Mouse (Mus musculus) gastrocnemius, adult 8-10 months (tissue): ENCODE data around the gene Jup. TPM values are rescaled to one million over a fixed set of nuclear protein-coding genes. Genes with fewer than 3 reads are reported as not detected.

Experiments
- DNase-seq, 2 experiments: peaks; one replicate each; pipeline ENCODE4 v3.0.0; 2022; ENCODE audit warnings: low spot score in 2 of 2
- total RNA-seq, 4 experiments: library from RNA; stranded (reverse); gene quantifications; 2 replicates each; pipeline ENCODE4 v1.2.4; 2022

Jup gene
- 10 to 100 TPM; 52.8 to 86.6 (median 56.6) TPM for total RNA-seq

- peak; percentile 99 to 100 for DNase-seq
Observed at GRCm38 (mm10) chr11:100397600-100398389, at the start of gene Jup. Jup (minus strand) TSS chr11:100397763.

GRCm38 (mm10) chr11:100442625-100443024 lies 45.1 kb upstream of the Jup start:
- no peak for DNase-seq

DNA sequence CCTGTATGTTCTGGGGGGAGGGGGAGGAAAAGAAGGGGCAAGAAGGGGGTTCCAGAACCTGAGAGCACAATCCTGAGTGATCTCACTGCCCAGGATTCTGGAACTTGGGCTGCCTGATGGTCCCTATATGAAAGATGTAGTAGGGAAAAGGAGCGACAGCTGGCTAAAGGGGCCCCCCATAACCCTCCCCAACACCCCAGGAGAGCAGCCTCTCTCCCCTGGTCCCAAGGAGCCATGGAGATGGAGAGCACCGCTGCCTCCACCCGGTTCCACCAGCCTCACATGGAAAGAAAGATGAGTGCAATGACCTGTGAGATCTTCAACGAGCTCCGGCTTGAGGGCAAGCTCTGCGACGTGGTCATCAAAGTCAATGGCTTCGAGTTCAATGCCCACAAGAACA lies 44.2 kb upstream of the Jup start, which contains the start of the genes Nt5c3b and Klhl10:
Gene Nt5c3b (minus strand): TSS at position 12 of the 400 bp plus-strand sequence.
Gene Klhl10 (plus strand): TSS at position 121 of the 400 bp plus-strand sequence.
- DNase-seq: no peak

DNA sequence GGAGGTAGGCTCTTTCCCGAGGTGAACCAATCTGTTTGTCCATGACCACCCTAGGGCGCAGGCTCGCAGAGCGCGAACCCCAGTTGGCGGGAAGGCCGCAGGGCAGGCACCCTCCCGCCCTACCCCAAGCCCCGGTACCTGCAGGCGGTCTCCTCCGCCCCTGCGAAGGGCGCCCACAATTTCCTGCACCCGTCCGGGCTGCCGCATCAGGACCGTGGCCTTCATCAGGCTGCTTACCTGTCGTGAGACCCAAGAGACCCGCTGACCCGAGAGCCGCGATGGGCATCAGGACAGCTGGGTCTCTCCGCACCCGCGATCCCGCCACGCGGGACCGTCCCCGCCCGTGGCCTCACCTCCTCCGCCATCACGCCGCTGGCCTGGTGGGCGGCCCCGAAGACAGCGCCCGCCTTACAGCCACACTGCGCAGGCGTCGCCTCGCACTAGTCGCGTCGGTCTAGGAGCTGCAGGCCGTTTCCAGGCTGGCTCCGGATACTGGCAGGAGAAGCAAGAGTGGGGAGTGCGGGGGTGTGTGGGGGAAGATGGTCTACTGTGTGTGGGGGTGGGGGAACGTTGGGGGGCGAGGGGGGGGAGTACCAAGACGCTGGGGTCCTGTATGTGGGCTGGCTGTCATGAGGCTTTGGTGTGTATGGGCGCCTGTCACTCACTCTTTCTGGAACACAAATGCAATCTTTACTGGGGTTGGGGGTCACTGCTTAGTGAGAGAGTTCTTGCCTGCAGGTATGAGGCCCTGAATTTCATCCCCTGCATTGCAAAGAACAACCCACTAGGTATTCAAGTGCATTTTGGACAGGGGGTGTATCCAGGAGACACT lies 43.3 kb upstream of the Jup start:
- peak; percentile 72 to 77 for DNase-seq

DNA sequence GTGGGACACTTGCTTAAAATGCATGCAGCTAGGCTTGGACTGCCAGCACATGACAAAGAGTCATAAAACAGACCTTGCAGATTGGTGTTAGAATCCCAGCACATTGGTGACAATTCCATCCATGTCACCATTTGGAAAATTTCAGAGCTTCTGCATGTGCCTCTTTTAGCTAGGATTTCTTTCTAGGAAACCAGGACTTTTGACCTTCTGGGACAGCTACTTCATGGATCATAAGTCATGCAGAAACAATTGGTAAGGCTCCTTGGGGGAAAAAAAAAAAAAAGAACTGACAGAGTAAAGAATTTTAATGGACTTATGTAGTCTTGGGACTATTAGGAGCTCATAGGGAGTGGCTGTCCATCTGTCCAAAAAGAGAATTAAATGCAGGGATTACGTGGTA lies 40.3 kb upstream of the Jup start:
- DNase-seq: no peak

DNA sequence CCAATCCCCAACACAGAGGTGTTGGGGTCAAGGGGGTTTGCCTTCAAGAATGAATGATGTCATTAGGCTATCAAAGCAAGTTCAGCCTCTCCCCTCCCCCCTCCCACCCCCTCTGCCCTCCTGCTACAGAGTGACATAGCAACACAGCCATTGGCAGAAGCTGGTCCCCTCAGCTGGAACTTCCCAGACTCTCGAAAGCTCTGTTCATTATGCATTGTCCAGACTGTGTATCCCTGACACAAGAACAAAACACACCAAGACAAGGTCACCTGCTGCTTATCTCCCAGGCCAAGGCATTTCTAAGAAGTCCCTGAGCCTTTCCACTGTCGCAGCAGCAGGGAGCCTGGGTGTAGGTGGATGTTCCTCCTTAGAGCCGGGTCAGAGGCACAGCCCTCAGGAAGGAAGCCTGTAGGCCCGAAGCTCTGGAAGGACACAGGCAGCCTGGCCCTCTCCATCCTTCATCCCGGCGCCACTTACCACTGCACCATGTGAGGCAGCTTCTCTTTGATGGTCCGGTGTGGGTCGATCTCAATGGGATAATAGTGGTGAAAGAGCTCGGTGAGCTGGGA lies 38.2 kb upstream of the Jup start:
- no peak for DNase-seq

GRCm38 (mm10) chr11:100432002-100432401 lies 34.4 kb upstream of the Jup start:
- DNase-seq: no peak

DNA sequence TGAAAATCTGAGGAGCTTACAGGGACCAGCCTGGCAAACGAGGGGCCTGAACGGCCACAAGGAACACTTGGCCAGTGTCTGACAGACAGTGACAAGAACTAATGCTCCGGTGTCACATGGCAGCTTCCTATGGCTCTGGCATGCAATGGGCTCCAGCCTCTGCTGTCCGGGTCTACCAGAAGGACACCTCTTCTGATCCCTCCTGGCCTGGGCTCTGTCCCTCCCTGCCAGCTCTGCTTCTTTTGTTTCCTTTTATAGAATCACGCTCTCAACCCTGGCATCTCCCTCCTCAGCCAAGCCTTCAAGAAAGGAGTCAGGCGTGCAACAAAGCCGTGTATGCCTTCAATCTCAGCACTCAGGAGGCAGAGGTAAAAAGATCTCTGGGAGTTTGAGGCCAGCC lies 32.5 kb upstream of the Jup start:
- DNase-seq: no peak

DNA sequence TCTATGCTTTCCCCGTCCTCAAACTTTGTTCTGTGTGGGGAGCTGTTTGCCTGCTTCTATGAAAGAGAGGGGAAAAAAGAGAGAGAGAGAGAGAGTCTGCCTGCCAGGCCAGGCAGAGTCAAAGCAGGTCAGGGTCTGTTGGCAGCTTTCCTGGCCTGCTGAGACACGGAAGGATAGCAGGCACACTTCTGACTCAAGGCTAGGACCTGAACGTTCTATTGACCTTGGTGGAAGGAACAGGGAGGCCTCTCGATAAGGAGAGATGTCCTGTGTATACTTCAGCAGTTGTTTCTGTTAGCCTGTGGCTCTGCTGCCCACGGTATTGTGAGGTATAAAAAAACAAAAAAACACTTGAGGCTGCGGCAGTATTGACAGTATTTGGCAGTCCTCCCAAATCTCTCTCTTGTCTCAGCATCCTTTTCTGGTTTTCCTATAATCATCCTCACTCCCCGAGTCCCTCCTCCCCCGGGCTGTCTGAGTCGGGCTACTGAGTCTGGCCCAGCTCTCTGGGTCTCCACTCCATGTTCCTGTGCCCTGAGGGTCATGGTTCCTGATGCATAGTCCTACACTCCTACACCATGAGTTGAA lies 31.1 kb upstream of the Jup start:
- no peak for DNase-seq

GRCm38 (mm10) chr11:100426820-100427219 lies 29.3 kb upstream of the Jup start:
- no peak for DNase-seq

GRCm38 (mm10) chr11:100425851-100426250 lies 28.3 kb upstream of the Jup start:
- DNase-seq: peak; percentile 53 to 54

- no peak for DNase-seq
Observed at GRCm38 (mm10) chr11:100423836-100424235, 26.3 kb upstream of the Jup start.

DNA sequence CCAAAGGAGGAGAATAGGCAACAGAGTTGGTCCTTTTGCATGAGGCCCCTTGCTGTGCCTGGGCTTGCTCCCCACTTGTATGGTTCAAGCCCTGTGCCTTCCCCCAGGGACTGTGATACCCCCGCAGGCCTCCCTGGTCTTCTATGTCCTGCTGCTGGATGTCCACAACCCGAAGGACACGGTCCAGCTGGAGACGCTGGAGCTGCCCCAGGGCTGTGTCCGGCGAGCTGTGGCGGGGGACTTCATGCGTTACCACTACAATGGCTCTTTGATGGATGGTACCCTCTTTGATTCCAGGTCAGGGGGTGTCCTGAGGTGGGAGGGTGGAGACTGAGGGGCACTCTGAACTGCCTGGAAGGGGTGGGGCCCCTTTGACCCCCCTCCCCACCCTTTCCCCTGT lies 24.0 kb upstream of the Jup start:
- no peak for DNase-seq

GRCm38 (mm10) chr11:100414914-100415822 lies 17.6 kb upstream of the Jup start, which contains the start of gene Fkbp10:
Fkbp10 (plus strand) TSS chr11:100415697.
- DNase-seq: peak; percentile 32 to 44

DNA sequence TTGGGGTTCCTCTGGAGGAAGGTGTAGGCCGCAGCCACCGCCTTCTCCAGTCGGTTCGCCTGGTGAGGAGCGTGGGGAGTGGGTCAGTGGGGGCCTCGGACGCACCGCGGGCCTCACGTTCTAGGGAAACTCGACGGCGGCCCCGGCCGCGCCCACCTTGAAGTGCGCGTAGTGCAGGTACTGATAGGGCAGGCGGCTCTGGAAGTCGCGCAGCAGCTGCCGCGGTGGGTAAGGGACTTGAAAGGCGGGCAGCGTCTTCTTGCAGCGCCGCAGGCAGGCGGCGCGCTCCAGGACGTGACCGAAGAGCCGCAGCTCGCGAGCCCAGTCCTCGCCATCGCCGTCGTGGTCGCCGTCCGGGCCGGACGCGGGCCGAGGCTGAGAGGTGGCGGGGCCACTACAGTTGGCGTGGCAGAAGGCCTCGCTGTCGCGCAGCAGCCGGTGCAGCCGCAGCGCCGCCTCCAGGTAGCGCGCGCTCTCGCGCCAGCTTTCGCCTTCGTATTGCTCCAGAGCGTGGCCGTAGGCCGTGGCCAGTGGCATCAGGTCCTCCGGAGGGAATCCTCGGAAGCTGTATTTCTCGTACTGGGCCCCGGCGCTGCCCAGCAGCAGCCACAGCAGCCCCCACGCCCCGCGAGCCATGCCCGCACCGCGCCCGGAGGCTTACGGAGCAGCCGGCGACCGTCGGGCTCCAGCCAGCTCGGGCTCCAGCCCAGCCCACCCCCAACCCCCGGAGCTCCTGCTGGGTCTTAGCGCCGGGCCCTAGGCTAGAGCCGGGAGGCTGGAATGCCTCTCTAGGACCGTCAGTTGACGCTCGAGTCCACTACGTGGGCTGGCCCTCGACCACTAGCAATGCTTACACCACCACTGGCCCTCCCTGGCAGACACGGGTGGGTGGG lies 16.7 kb upstream of the Jup start, which contains the start of gene P3h4:
Gene P3h4 (minus strand): TSS at position 816 of the 893 bp plus-strand sequence.
- peak; percentile 71 for DNase-seq

GRCm38 (mm10) chr11:100413541-100413940 lies 16.0 kb upstream of the Jup start:
- no peak for DNase-seq

DNA sequence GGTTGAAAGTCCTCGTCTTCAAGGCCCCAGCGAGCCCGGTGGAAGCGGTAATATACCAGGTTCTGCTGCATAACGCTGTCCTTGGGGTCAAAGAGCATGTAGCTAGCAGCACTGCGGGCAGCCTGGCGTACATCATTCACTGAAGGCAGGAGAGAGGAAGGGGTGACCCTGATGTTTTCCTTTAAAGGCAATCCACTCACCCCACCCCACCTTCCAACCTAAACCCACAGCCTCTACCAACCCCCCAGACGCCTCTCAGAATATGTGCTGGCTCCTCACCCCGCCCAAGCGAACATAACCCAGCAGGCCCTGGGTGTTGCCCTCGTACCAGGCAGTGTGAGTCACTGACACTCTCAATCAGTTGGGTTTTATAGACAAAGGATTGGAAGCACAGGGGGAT lies 14.2 kb upstream of the Jup start:
- DNase-seq: no peak

GRCm38 (mm10) chr11:100409686-100410085 lies 12.1 kb upstream of the Jup start:
- no peak for DNase-seq

GRCm38 (mm10) chr11:100408835-100409462 lies 11.4 kb upstream of the Jup start:
- DNase-seq: no peak
